Mouse (Mus musculus) G1E-ER4 (cell line): ENCODE measurements around the gene Gnptg. TPM values are rescaled to one million over a fixed set of nuclear protein-coding genes. Genes with fewer than 3 reads are reported as not detected.
A peak's percentile ranks its signal among the peaks of the same experiment; 100 is the strongest.

ENCODE experiments used
- GATA1 ChIP-seq: IDR thresholded peaks from one replicate; pipeline ENCODE4 v1.8.0; 2012; ENCODE audit warnings: low read length, inconsistent platforms
- polyA plus RNA-seq: library from polyadenylated mRNA; stranded (reverse); fragments of >175 nt; gene quantifications from 2 replicates; pipeline ENCODE4 v1.2.3, GENCODE M21; 2012

Gene Gnptg
- polyA plus RNA-seq = 6.4 and 14.9 TPM in 2 replicates

GRCm38 (mm10) chr17:25239695-25240636, at the start of gene Gnptg, which contains the start of gene Tsr3:
Gene Gnptg (minus strand): TSS chr17:25240124.
Gene Tsr3 (plus strand): TSS chr17:25240170.
- no peak for TF ChIP-seq GATA1

- TF ChIP-seq GATA1 = no peak
Measured at GRCm38 (mm10) chr17:25288842-25289241, 48.9 kb upstream of the Gnptg start.

DNA sequence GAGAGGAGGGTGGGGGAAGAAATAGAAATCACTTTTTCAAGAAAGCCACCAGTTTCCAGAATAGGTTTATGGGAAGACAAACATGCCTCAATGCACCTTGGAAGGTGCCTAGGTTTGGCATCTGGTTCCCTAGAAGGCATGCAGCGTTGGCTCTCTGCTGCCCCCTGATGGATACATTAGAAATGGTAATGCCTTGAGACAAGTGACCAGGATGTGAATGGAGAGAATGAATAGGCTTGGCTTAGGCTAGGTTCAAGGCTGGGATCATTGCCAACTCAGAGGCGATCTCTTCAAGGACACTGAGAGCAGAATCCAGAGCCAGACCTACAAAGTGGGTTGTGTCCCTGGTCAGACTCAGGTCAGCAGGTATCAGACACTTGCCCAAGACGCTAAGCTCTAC, 45.1 kb upstream of the Gnptg start:
- no peak for TF ChIP-seq GATA1

DNA sequence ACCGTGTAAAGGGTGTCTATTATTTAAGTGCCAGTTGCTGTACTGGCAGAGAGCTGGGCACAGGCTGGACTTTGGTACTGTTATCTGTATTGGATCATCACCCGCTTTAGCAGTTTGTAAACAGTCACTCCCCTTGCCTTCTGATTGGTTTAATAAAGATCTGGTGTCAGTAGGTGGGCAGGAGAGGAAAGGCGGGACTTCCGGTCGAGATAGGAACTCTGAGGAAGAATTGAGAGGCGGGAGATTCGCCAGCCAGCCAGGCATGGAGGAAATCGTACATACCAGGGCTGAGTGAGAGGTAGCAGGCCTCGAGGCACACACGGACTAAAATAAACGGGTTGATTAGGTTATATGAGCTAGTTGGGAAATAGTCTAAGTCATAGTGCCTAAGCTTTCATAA, 42.2 kb upstream of the Gnptg start:
- TF ChIP-seq GATA1 = peak; percentile 20

DNA sequence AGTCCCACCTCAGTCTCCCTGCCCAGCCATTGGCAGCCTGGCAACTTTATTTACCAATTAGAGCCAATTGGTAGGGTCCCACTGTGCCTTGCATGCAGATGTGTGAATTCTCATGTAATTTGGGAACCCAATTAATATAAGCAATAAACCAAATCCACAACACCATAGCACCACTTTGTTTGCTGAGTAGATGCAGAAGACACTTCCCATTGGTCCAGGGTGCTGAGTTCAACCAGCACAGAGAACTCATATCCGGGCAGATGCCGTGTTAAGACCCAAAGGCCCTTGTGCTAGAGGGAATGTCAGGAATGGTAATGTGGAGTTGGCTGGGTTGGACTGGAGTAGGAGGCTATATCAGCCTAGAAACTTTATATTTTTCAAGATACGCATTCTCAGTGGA, 35.9 kb upstream of the Gnptg start:
- no peak for TF ChIP-seq GATA1

GRCm38 (mm10) chr17:25274571-25275346, 34.8 kb upstream of the Gnptg start, which contains the start of gene Ube2i:
Gene Ube2i (minus strand): TSS chr17:25274622.
- TF ChIP-seq GATA1 = no peak

DNA sequence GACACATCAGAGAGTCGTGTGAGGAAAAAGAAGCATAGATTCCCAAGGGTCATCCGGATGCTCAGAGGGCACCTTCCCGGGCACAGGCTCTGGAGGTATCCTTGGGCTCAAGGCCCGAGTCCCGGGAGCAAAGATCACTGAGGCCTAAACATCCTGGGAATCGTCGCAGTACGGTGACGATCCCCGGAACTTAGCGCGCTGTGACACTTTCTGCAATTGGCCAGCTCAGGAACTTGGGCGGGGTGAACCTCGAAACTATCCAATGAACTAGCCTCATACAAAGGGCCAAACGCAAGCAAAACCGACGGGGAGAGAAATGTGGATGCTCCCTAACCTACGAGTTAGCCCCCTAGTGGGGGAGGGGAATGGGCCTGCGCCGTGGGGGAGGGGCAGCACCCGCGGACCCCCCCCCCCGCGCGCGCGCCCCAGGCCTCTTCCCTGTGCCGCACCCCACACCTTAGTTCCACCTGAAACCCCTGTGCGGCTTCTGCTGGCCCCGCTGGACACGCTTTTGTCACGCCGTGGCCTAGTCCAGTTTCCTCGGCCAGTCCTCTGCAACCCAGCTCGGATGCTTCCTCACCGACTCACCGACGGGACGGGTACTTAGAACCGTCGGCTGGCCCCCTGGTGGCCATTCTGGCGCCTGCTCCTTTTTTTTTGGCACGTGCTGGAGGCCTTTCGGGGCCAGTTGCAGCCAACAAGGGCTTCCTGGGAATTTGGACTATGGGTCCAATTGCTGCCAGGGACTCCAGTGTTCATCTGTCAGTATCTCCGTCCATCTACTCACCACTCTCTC, 34.0 kb upstream of the Gnptg start:
- TF ChIP-seq GATA1 = no peak

DNA sequence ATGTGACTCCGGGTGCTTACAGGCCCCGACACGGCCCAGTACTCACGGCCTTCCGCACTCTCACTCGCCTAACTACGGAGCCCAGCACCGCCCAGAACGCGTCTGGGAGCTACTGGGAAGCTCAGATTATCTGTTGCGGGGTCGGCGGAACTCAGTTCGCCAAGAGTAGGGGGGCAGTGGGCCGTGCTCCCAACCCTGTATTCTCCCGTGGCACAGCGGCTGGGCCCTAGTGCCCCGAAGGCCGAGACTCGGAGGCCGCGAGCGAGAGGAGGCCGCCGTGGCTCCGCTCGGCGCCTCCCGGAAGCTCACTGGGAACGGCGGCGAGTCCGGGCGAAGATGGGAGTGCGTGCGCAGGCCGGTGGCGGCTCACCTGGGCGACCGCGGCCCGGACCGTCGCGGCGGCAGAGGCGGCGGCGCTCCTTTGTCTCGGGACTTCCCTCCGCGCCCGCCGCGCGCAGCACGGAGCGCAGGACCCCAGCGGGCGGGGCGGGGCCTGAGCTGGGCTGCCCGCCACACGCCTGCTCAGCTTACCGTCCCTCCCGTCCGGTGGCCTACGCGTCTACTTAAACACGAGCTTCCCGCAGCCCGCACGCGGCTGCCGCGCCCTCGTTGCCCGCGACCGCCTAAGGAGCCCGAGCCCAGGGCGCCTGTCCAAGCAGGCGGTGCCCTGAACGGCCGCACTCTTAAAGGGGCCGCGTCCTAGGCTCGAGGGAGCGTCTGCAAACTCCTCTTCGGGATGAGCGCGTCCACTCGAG, 33.2 kb upstream of the Gnptg start:
- TF ChIP-seq GATA1 = no peak

GRCm38 (mm10) chr17:25272326-25272725, 32.4 kb upstream of the Gnptg start:
- no peak for TF ChIP-seq GATA1

DNA sequence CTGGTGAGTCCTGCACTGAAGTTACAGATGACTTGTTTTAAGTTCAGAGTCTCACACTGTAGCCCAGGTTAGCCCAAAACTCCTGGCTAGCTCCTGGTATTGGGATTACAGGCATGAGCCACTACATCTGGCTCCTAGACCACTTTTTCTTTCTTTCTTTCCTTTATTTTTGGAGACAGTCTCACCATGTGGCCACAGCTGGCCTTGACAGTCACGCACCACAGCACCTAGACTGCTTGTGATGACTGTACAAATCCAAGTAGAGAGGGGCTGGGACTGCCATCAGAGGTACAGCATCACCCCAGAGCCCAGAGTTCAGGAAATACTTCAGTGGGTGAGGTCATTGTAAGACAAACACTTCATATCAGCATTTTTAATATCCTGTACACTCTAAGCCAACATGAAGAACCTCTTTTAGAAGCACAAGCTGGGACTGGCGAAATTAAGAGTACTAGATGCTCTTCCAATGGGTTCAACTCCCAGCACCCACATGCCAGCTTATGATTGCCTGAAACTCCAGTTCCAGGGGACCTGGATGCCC, 30.9 kb upstream of the Gnptg start:
- TF ChIP-seq GATA1 = no peak

- no peak for TF ChIP-seq GATA1
Measured at GRCm38 (mm10) chr17:25264453-25264852, 24.5 kb upstream of the Gnptg start.

DNA sequence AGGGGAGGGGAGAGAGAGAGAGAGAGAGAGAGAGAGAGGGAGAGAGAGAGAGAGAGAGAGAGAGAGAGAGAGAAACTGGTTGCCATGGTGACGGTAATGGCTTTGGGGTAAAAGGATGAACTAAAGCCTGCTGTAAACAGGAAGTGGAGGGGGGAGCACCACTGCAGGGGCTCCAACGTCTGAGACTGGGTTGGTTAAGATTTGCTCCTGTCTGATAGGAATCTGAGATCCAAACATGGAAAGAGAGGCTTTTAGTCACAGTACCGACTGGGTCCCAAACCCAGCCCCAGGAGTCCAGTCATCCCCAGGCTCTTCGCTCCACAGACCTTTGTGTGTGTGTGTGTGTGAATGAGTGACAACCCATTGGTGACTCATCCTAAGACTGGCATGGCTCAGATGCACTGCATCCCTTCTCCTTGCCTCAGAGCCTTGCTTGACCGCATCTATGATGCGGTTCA, 17.9 kb upstream of the Gnptg start:
- no peak for TF ChIP-seq GATA1

GRCm38 (mm10) chr17:25256140-25256754, 16.3 kb upstream of the Gnptg start, which contains the start of gene Baiap3:
Gene Baiap3 (minus strand): TSS chr17:25256364.
- TF ChIP-seq GATA1 = no peak

- TF ChIP-seq GATA1 = no peak
Measured at GRCm38 (mm10) chr17:25255110-25255509, 15.2 kb upstream of the Gnptg start.
